Mouse (Mus musculus) brain, embryonic 14.5 days (tissue): ENCODE measurements around the gene Psapl1.

ENCODE experiments used
- CTCF ChIP-seq: fragments of 200-500 bp; IDR thresholded peaks from 2 replicates; pipeline ENCODE4 v1.5.1; 2012; ENCODE audit warnings: inconsistent platforms, mild to moderate bottlenecking, moderate library complexity, borderline replicate concordance; ENCODE audit not compliant: insufficient read depth, insufficient read length; ENCODE audit errors: extremely low read depth
- POLR2A ChIP-seq: fragments of 200-500 bp; IDR thresholded peaks from 2 replicates; pipeline ENCODE4 v1.6.1; 2012; ENCODE audit warnings: mild to moderate bottlenecking, inconsistent platforms, borderline replicate concordance; ENCODE audit not compliant: poor library complexity, insufficient read depth, insufficient read length, severe bottlenecking; ENCODE audit errors: extremely low read depth

- no peak for TF ChIP-seq POLR2A
- no peak for TF ChIP-seq CTCF
These were observed 51.1 kb downstream of the Psapl1 start for GRCm38 (mm10) chr5:36254642-36255516.
